Mouse (Mus musculus) megakaryocyte, adult 5-6 weeks (primary cell): ENCODE results near the gene Prpf38b. TPM values are rescaled to one million over a fixed set of nuclear protein-coding genes. Genes with fewer than 3 reads are reported as not detected.

Experiments
- ATAC-seq: 2 replicates; pipeline ENCODE4 v1.8.0; 2016; ENCODE audit warnings: mild to moderate bottlenecking, inconsistent platforms; ENCODE audit not compliant: poor library complexity, severe bottlenecking
- total RNA-seq, 2 experiments: library from RNA; stranded (forward) in 1 of 2; stranded (reverse) in 1 of 2; fragments of 153-499, 151-499 nt in 1 of 2; fragments of 221-1000, 200-1000 nt in 1 of 2; gene quantifications; 2 replicates each; pipeline versions ENCODE4 v1.2.3 to v1.2.4; 2015 to 2017

The Prpf38b gene
- total RNA-seq (2015): 108 and 110 TPM in 2 replicates
- 197 and 206 TPM in 2 replicates for total RNA-seq (2017)

DNA sequence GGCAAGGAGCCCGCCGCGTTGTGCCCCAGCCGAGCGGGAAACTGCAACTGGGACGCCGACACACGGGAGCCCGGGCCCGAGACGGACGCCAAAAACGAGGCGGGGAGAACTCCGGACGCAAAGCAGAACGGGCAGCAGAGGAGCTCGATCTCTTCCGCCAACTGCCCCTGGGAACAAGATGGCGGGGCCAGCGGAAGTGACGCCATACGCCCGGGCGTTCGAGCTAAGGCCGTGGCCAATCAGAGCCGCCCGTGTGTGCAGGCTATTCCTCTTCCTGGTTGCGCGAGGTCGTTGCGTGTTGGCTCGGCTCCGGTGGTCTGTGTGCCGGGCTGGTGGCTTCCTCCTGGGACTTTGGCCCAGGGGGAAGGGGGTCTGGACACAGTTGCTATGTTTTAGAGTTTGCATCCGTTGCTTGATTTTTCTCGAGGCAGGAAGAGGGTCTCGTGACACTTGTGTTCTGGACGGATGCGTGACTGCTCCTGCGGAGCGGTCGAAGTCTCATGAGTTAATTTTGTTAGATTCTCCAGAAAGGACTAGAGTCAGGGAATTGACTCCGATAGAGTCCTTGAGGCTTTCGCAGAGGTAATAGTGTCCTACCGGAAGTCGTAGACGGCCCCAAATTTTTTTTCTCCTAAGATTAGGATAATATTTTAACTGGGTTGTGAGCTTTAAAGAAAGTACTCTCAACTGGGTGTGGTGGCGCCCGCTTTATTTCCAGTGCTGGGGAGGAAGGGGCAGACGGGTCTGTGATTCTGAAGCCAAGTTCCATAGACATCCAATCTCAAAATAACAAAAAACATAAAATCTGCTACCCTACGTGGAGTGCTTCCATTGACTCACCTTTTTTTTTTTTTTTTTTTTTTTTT lies at the start of gene Prpf38b:
Prpf38b (minus strand) TSS at position 180 of the 866 bp plus-strand sequence.
- ATAC-seq: peak; percentile 95

DNA sequence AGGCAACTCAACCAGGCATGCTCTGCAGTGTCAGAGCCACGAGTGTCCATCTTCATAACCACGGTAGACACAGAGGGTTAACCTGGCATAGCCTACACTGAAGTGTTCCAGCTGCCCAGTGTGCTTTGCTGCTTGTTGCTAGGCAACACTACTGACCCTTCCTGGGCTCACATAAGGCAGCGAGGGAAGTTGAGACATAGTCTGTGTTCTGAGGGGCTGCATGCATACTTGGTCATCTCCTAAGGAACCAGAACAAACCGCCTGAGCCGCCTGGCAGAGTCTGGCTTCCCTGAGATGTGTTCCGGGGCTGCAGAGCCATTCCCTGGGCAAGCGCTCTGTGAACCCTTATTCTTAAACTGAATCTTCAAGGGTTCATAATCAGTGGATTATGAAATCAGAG lies 49.7 kb upstream of the Prpf38b start:
- no peak for ATAC-seq

DNA sequence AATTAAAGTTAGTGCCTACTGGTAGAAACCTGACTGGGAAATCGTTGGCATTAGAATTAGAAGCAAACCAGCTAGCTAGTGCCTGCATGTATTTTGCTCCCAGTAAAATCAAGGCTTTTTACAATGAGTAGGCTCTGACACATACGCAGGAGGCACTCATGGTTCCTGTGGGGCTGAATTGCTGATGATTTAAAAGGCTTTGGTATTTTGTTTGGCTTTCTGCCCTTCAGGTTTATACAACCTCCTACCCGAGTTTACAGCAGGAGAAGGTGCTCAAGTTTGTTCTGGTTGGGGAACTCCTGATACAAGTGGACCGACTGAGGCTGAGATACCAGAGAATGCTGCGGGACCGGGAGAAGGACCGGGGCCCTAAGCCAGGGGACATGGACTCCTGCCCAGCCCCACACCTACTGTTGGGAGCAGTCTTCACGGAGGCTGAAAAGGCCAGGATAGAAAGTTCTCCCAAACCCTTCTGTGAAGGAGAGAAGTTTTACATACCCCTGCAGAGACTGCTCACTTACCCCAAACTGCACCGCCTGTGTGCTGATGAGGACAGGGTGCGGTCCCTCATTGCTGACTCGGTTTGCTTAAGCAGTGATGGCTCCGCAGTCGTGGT lies 48.3 kb upstream of the Prpf38b start:
- ATAC-seq: no peak

DNA sequence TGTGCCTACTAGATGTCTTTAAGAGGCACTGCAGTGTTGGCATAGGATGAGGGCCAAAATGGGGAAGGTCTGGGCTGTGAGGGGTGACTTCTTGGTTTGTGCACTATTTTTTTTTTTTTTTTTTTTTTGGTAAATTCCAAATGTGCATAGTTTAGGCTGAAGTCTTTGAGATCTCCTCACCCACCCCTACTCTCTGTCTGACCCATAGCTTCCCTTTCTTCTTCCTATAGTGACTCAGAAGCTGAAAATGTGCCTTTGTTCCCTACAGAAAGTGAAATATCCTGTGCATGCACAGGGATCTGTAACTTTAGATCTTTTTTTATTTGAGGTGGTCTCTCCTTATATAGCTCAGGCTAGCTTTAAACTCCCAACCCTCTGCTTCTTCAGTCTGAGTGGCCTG lies 46.4 kb upstream of the Prpf38b start:
- no peak for ATAC-seq

- ATAC-seq: no peak
These were observed 29.5 kb upstream of the Prpf38b start for GRCm38 (mm10) chr3:108940996-108941395.

DNA sequence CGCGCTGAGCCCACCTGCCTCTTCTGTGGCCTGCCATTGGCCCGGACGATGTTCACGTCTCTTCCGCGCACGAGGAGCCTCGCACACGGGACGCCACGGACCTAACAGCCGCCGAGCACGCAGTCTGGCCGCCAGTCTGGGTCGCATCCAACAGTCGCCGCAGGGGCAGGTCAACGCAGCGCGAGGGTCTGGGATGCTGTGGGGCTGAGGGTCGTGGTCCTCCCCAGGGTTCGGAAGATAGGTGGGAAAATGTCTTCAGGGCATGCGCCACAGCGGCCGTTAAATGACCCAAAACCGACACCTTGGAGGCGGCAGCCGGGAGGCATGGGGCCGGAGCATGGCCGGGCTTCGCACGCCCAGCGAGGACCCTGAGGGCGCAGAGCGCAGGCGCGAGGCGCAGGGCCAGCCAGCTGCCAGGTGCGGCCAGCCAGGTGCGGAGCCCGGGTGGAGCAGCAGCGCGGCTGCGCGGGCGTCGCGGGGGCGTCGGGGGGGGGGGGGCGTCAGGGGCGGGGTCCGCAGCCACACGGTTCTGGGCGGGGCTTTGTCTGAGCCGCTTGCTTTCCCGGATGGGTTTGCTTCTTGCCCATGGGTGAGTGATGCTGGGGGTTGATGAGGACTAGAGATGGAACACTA lies 28.6 kb upstream of the Prpf38b start, which contains the start of gene Gm9857:
Gm9857 (minus strand) TSS at position 445 of the 633 bp plus-strand sequence.
- no peak for ATAC-seq

DNA sequence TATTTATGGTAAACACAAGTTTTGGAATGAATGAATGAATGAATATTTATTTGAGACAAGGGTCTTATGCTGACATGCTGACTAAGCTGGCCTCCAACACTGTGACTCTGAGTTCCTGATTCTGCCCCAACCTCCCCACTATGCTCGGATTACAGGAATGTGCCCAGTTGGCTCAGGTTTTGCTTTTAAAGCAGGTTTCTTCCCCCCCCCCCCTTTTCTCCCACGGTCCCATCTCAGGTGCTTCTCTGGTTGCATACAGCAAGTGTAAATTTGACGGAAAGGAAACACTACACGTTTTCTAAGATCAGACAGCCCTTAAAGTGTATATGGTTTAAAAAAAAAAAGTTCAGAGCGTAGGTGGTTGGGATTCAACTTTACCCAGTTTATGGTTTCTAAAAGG lies 28.0 kb upstream of the Prpf38b start, which contains the start of gene Henmt1:
Henmt1 (plus strand) TSS at position 301 of the 400 bp plus-strand sequence.
- ATAC-seq: no peak

DNA sequence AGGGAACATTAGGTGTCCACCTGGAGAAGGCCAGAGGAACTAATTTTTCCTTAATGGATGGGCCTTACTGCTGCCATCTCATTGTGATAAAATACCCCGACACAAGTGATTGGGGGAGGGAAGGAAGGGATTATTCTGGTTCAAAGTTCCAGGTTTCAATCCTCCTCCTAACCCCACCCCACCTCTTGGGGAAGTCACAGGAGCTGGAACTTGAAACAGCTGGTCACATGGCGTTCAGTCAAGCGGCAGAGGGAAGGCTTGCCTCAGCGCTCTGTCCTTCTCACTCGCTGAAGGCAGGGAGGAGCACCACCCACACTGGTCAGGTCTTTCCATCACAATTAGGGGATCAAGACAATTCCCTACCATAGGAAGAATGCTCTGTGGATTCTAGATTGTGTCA lies 27.2 kb upstream of the Prpf38b start:
- ATAC-seq: no peak

DNA sequence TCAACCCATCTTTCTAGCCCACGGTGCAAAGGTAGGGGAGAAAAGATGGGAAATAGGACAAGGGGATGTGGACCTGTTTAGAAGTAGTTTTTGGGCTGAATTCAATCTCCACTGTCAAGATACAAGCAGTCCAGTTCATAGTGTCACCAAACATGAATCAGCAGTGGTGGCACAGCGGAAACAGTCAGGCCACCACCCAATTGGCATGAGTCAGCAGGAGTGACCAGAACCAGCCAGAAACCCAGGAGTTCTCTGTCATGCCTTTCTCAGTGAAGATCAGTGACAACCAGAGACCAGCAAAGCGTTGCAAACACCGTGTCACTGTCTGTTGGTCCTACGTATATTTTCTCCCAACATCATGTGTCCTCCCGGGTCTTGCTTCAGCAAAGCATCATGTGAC lies 22.0 kb upstream of the Prpf38b start:
- no peak for ATAC-seq

DNA sequence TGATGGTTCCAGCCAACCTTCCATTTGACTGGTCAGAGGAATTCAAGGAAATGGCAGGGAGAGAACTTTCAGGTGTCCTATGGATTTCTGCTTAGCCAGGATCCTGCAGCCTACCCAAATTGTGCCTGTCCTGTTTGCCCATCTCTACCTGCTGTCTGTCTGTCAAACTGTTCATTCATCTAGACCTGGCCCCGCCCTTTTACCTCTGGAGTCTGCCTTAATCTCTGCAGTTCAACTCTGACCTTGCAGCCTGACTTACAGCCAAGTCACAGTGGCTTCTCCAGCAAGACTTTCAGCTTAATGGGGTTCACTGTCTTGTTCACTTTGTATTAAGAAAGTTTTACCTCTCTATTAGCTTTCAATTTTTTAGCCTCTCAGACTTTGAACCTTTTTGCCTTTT lies 14.8 kb upstream of the Prpf38b start:
- ATAC-seq: no peak

DNA sequence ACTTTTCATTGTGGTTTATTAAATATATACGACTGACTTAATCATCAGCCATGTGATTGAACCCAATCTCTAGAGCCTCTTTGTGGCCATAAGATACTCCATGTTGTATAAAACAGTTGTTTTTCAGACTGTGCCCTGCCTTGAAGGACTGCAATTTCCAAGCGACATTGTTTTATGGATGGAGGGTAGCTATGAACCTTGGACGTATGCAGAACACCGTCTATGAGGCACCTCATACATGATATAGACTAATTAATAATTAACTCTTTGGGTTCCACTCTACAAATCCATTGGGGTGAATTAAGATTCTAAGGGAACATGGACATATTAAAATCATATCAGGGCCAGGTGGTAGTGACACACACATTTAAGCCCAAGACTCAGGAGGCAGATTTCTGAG lies 14.2 kb upstream of the Prpf38b start:
- ATAC-seq: no peak

- ATAC-seq: no peak
These were observed 10.3 kb upstream of the Prpf38b start for GRCm38 (mm10) chr3:108921822-108922221.

- ATAC-seq: no peak
These were observed 9.0 kb upstream of the Prpf38b start for GRCm38 (mm10) chr3:108920442-108921070.

DNA sequence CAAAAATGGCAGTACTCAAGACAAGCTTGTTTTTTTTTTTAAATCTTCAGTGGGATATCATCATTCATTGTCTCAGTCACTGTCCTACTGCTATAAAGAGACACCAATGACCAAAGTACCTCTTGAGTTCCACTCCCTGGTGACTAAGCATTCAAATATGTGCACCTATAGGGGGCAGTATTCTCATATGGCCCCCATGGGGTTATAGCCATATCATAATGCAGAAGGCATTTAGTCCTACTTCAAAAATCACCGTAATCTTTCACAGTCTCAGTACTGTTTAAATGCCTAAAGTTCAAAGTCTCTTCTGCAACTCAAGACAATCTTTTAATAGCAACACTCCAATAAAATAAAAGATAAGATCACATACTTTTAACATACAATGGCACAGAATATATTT lies 7.3 kb upstream of the Prpf38b start:
- no peak for ATAC-seq

DNA sequence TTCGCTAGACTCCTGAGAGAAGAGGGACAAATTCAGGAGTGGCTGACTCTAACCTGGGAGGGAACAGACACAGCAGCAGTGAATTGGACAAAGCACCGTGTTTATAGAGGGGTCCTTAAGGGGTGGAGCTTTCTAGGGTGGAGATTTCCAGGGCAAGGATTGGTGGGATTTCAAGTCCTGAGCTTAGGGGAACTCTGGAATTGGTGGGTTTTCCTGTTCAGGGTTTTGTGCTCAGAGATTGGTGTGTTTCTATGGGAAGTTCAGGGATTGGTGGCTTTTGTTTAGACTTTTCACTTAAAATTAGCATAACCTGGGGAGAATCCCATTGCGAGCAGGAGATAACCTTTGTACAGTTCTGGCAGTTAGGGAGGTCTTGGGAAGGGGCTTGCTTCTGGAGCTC lies 6.5 kb upstream of the Prpf38b start:
- no peak for ATAC-seq

DNA sequence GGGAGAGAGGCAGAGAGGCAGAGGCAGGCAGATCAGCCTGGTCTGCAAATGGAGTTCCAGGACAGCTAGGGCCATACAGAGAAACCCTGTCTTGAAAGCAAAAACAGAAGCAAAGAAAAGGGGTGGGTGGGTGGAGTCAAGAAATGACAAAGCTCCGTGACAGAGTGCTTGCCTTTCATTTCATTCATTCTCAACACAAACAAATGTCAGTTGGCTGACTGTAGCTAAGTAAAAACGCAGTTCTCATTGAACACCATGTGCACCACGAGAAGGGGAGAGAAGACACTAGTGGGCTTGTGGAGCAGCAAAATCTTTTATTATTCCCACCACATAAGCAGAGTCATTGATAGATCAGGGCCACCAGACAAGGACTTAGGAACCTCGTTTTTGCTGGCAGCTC lies 5.3 kb upstream of the Prpf38b start:
- no peak for ATAC-seq

DNA sequence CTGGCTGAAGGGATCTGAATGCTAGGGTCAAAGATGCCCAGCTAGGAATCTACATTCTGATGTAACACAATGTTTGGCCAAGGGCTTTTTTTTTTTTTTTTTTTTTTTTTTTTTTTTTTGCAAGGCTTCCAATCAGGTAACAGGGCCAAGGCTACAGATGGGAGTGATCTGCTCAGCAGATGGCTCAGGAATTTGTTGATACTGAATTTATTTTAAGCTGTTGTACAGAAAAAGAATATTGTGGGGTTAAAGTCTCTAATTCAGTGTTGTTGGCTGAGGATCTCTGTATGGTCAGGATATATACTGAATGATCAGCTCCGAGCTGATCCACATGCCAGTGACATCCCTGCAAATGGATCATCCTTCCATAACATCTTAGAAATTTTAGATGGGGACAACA lies 4.5 kb upstream of the Prpf38b start:
- no peak for ATAC-seq

- ATAC-seq: peak; percentile 64
These were observed 413 bp downstream of the Prpf38b start for GRCm38 (mm10) chr3:108911081-108911547.

GRCm38 (mm10) chr3:108910303-108911080 lies 1.0 kb downstream of the Prpf38b start:
- ATAC-seq: no peak

GRCm38 (mm10) chr3:108902934-108903333 lies 8.6 kb downstream of the Prpf38b start:
- no peak for ATAC-seq
